Comparison of ENCODE assay signal across 8 mouse cellular contexts in genomic region chr10:88732309-88732622, GRCm38 (mm10). TPM values are rescaled to one million over a fixed set of nuclear protein-coding genes. Genes with fewer than 3 reads are reported as not detected.
DNase-seq lines count a peak whose midpoint lies in the region; ATAC-seq lines count a peak whose summit lies in the region.

No protein-coding gene starts in this region.

- peak overlapping the region; percentile 96 for H3K9ac ChIP-seq in kidney, embryonic 14.5 days (ENCODE audit: low read depth, low read length)
- peak overlapping the region; percentile 93 for H3K9ac ChIP-seq in hindbrain, embryonic 12.5 days
- H3K9ac ChIP-seq in midbrain, embryonic 12.5 days (replicated peaks) = peak overlapping the region; percentile 93

- no peak overlapping the region for H3K27ac ChIP-seq in kidney, embryonic 14.5 days (ENCODE audit: low read depth, low read length)
- H3K27ac ChIP-seq in hindbrain, embryonic 12.5 days = no peak overlapping the region
- no peak overlapping the region for H3K27ac ChIP-seq in midbrain, embryonic 12.5 days (replicated peaks)

- peak overlapping the region; percentile 91 for H3K4me2 ChIP-seq in kidney, embryonic 14.5 days (replicated peaks; ENCODE audit: low read depth, low read length)
- H3K4me2 ChIP-seq in hindbrain, embryonic 12.5 days (replicated peaks) = peak overlapping the region; percentile 93
- H3K4me2 ChIP-seq in midbrain, embryonic 12.5 days (replicated peaks) = peak overlapping the region; percentile 93

- H3K27me3 ChIP-seq in kidney, embryonic 14.5 days (ENCODE audit: control insufficient read depth, insufficient read depth, low read length) = no peaks in the 10 kb centered on the region
- H3K27me3 ChIP-seq in hindbrain, embryonic 12.5 days = no peaks in the 10 kb centered on the region
- H3K27me3 ChIP-seq in midbrain, embryonic 12.5 days = no peaks in the 10 kb centered on the region

- H3K4me3 ChIP-seq in kidney, embryonic 14.5 days (ENCODE audit: low read length) = peak overlapping the region; percentile 97
- peak overlapping the region; percentile 94 for H3K4me3 ChIP-seq in hindbrain, embryonic 12.5 days
- peak overlapping the region; percentile 95 for H3K4me3 ChIP-seq in midbrain, embryonic 12.5 days

- WGBS in kidney, embryonic 14.5 days = 16% methylated on average over 6 of the region's 6 CpGs
- WGBS in hindbrain, embryonic 12.5 days = 14% methylated on average over 6 of the region's 6 CpGs
- 18% methylated on average over 6 of the region's 6 CpGs for WGBS in midbrain, embryonic 12.5 days

- ATAC-seq in kidney, embryonic 14.5 days (ENCODE audit: low FRiP score, low TSS enrichment) = no peak
- no peak for ATAC-seq in hindbrain, embryonic 12.5 days (ENCODE audit: low FRiP score)
- ATAC-seq in midbrain, embryonic 12.5 days (ENCODE audit: low FRiP score, low read depth) = no peak

- no peaks in the 10 kb centered on the region for H3K4me1 ChIP-seq in kidney, embryonic 14.5 days (ENCODE audit: control insufficient read depth, insufficient read depth, low read length)
- H3K4me1 ChIP-seq in hindbrain, embryonic 12.5 days = peaks cover 16% of the 10 kb centered on the region
- H3K4me1 ChIP-seq in midbrain, embryonic 12.5 days = peaks cover 11% of the 10 kb centered on the region

- no peak for DNase-seq in kidney, adult 18-20 months
- DNase-seq in ZHBTc4 (ENCODE audit: low read depth, low spot score) = peak; percentile 61
- DNase-seq in cerebellum, adult 11-12 months = no peak
- no peak for DNase-seq in layer of hippocampus, adult 11-12 months (ENCODE audit: low spot score)
- DNase-seq in adrenal gland, postnatal 36 days = no peak

- H3K36me3 ChIP-seq in kidney, embryonic 14.5 days (ENCODE audit: control insufficient read depth, insufficient read depth, low read length) = peaks cover 12% of the 10 kb centered on the region; the same call in 1 of the 2 replicates
- peaks cover 12% of the 10 kb centered on the region; the same call in 1 of the 2 replicates for H3K36me3 ChIP-seq in hindbrain, embryonic 12.5 days
- peaks cover 7% of the 10 kb centered on the region for H3K36me3 ChIP-seq in midbrain, embryonic 12.5 days

- no peaks in the 10 kb centered on the region for H3K9me3 ChIP-seq in kidney, embryonic 14.5 days (ENCODE audit: control insufficient read depth, low read length)
- H3K9me3 ChIP-seq in hindbrain, embryonic 12.5 days (replicated peaks) = no peaks in the 10 kb centered on the region
- no peaks in the 10 kb centered on the region for H3K9me3 ChIP-seq in midbrain, embryonic 12.5 days

RNA-seq across cellular contexts. Expression of gene Arl1, which starts 1.6 kb away (rescaled TPM):
- polyA plus RNA-seq in kidney, embryonic 14.5 days (2014; fragmentation: Nextera tagmentation; extraction: Ambion mirVana) = 172 and 186 TPM in 2 replicates
- polyA plus RNA-seq in hindbrain, embryonic 12.5 days (2016; fragmentation: Nextera tagmentation; extraction: Ambion mirVana) = 144 and 149 TPM in 2 replicates
- polyA plus RNA-seq in midbrain, embryonic 12.5 days (2016; fragmentation: Nextera tagmentation; extraction: Ambion mirVana) = 135 and 145 TPM in 2 replicates
- total RNA-seq in adrenal gland, postnatal 36 days (2021) = 100 to 1,000 TPM; 102 to 109 TPM

RNA-seq across cellular contexts. Expression of gene Spic, which starts 47.5 kb away (rescaled TPM):
- 0.26 and 0.43 TPM in 2 replicates for polyA plus RNA-seq in kidney, embryonic 14.5 days (2014; fragmentation: Nextera tagmentation; extraction: Ambion mirVana)
- polyA plus RNA-seq in hindbrain, embryonic 12.5 days (2016; fragmentation: Nextera tagmentation; extraction: Ambion mirVana) = not detected in 2 replicates
- polyA plus RNA-seq in midbrain, embryonic 12.5 days (2016; fragmentation: Nextera tagmentation; extraction: Ambion mirVana) = not detected in 2 replicates
- total RNA-seq in adrenal gland, postnatal 36 days (2021) = 1 to 10 TPM in 1 of 2 experiments, under 1 TPM in 1; 0.66 to 2.0 TPM
